Mouse (Mus musculus): ENCODE measurements around the gene Trpm4.
"Not testable (repeated sequence)": the region's sequence is repeated elsewhere in the genome, so short reads cannot be mapped to it uniquely, and the experiment has no call there.

Trpm4 gene

DNA sequence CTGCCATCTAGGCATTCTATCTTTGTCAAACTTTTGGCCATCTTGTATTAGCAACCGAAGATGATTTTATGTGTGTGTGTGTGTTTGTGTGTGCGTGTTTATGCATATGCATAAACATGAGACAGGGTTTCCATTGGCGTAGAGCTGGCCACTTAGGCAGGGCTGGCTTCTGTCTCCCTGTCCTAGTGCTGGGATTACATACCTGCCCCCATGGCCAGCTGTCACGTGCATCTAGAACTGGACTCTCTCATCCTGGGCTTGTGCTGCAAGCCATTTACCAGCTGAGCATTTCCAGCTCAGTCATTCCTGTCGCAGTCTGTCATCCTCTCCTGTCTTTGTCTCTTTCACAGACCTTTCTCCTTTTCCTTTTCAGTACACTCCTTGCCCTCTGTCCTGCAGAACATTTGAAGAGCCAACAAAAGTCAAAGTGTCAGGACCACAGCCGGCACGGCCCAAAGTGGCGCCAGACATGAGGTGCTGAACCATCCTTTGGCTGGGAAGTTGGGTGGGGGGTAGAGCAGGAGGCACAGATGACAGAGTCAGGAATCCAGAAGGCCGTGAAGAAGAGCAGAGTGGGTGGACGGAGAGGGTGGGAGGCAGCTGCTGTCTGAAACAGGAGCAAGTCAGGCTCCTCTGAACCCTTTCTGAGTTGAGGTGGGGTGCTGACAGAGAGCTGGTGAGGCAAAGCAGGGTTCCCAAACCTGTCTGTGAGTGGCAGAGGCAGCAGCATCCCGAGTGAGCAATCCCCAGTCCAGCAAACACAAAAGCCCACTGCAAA, 76.3 kb downstream of the Trpm4 start:
- in situ Hi-C loops (cut with MboI, MseI) = no loop called here

DNA sequence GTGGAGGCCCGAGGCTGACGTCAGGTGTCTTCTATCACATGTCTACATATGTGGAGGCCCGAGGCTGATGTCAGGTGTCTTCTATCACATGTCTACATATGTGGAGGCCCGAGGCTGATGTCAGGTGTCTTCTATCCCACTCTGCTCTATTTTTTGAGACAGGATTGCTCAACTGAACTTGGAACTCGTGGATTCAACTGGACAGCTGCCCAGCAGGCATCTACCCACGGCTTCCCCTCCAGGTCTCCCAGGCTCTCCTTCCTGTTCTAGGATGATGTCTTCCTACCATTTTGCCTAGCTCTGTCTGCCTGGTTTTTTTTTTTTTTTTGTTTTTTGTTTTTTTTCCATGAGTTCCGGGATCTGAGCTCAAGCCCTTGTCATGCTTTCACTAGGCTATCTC, 77.8 kb downstream of the Trpm4 start:
- in situ Hi-C loops (cut with MboI, MseI) = not testable (repeated sequence)

DNA sequence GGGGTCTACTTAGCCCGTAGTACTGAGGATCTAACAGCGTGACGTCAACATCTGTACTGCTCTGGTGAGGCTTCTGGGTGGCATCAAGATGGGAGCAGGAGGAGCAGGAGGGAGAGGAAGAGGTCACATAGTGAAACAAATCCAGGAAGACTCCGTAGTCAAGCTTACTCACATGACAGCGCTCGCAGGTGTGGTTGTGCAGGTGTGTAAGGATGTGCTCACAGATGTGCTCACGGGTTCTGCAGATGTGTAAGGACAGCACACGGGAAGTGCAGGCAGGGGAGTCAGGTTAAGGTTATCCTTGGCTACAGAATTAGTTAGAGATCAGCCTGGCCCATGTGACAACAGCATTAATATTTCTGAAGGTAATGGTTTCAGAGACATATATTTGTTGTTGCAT, 79.8 kb downstream of the Trpm4 start:
- in situ Hi-C loops (cut with MboI, MseI) = no loop called here
